Mouse (Mus musculus): ENCODE measurements around the gene Fuca1.
"Not testable (repeated sequence)": the region's sequence is repeated elsewhere in the genome, so short reads cannot be mapped to it uniquely, and the experiment has no call there.

The Fuca1 gene

DNA sequence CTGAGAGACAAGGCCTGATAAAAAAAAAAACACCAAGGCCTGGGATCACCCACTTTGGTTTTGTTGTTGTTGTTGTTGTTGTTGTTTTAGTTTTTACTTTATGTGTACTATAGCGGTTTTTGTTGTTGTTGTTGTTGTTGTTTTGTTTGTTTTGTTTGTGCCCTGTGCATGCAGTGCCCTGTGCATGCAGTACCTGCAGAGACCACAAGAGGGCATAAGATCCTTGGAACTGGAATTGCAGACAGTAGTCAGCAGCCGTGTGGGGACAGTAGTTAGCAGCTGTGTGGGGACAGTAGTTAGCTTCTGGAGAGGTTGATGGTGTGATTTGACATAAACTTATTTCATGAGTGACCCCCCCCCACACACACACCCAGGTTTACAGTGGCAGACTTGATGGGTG, 33.7 kb downstream of the Fuca1 start:
- peak; percentile 48 for DNase-seq

DNA sequence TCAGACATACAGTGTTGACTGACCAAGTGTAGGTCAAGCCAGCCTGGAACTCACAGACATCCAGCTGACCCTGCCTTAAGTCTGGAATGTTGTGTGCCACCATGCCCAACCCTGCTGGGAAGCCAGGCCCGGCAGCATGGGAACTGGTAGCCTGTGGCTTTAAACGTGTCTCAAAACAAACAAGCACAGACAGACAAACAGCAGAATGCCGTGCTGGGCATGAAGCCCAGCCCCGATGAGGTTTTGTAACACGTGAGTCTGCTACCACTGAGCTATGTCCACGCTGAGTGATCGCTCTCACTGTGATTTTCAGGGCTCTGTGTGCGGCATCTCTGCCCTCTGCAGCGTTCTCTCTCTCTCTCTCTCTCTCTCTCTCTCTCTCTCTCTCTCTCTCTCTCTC, 35.4 kb downstream of the Fuca1 start:
- DNase-seq: no peak

DNA sequence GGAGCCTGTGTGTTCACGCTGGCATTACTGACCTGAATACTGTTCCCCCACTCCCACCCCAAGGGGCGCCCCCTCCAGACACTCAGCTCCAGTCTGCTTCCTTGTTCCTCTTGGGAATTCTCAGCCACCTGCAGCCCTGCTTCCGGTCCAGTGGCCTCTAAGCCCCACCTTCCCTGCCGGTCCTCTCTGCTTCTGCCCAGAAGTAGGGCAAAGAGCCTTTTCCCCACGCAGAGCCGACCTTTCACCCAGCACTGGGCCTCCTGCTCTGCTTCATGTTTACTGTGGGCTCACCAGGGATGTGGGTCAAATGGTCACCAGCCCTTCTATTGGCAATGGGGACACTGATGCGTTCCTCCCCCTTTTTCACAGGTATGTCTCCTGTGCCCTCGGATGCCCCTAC, 37.8 kb downstream of the Fuca1 start:
- peak; percentile 90 for DNase-seq

DNA sequence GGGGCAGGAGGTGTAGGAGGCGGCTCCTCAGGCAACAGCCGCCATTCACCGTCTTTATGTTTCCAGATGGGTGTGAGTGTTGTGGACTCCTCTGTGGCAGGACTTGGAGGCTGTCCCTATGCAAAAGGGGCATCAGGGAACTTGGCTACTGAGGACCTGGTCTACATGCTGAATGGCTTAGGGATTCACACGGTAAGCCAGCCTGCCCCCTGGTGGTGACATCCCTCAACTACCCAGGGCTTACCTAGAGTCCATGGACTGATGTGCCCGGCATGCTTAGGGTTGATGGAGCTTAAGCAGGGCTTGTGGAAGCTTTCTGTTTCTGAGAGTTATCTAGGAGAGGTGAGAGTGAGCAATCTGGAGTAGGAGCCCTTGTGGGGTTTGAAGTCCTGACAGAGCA, 40.2 kb downstream of the Fuca1 start:
- peak; percentile 74 for DNase-seq

DNA sequence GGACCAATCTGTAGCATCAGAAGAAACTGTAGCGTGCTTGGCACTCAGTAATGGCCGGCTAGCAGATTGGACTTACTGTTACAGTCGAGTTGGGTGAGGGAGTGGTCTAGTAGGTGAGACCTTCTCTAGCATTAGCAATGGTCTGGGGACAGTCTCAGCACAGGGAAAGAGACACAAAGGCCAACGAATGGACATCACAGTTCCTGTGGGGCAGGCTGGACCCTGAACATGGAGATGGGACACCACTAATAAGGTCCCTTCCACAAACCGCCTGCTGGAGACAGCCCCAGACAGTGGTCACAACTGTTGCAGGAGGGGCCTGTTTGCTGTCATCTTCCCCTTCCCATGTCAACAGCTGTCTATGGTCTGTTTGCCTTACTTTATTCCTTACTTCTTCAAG, 41.2 kb downstream of the Fuca1 start:
- peak; percentile 22 for DNase-seq

DNA sequence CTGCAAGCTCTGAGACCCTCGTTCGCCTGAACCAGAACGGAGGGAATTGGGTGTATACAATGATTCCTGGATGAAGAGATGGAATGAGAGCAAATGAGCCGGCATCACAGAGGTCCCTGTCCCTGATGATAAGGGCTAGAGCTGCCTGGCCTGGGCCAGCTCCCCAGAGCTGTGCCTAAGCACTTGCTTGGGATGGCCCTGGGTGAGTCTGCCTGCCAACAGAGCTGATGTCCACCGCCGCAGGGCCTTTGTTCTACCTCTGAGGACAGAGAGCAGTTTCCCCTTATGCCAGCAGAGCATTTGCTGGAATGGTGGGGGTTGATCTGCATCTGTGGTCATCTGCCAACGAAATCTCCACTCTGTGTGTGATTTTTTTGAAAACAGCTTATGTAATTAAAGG, 41.7 kb downstream of the Fuca1 start:
- DNase-seq: no peak

DNA sequence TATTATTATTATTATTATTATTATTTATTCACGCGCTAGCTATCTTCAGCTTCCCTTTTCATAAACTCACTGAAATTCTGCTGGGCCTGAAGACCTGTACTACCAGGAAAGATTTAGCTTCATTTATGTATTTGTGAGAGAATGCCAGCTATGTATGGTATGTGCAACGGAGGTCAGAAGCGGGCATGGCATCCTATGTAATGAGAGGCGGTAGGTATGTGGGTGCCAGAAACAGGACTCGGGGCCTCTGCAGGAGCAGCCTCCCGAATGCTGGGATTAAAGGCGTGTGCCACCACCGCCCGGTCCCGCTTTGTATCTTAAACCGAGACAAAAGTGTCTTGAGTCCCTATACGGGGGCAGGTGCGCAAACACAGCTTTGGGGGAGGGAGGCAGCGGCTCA, 42.4 kb downstream of the Fuca1 start:
- no peak for DNase-seq

DNA sequence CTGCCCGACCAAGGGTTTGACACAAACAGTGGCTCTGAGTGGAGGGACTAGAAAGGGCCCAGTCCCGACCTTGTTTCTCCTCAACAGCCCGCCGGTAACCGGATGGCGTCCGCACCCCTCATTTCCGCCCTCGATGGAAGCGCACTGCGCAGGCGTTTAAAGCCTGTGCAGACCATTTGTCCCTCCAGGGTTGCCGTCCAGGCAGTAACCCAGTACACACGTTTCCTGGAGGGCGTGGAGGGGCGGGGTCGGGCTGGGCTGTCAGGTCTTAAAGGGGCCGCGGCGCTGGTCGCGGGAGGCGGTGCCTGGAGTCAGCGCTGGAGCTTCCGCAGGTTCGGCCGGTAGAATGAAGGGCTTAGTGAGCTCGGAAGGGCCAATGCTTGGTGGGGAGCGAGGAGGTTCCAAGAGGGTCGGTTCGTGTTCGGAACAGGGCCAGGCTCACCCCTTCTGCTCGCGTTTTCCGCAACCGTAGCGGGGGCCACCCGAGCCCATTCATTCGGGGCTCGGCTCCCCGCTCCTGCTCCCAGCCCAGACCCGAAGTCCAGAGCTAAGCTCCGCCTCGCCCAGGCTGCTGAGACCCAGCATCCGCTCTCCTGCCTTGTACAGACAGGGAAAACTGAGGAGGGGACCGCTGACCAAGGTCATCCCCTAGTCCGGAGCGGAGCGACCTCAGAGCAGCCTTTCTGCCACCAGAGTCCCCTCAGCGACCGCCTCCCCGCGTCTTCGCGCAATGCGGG, 43.1 kb downstream of the Fuca1 start, which contains the start of gene Gale:
Gene Gale, plus strand, starts transcription at position 271 of the 737 bp plus-strand sequence.
- DNase-seq: peak; percentile 93

DNA sequence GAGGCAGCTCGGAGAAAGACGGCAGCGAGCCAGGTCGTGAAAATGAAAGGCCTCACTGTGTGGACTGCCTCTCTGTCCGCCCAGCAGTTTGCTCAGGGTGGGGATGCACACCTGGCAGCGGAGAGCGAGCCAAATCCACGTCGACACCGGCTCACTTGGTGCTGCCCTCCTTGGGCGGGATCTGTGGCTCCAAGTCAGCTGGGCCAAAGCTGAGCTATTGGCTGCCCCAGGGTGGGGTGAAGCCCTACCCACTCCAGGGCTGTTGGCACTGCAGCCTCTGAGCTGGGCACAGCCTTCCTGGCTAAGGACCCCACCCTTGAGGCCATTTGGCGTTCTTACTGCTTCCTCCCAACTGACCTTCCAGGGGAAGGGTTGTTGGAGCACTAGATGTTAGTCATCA, 43.9 kb downstream of the Fuca1 start:
- DNase-seq: peak; percentile 87

DNA sequence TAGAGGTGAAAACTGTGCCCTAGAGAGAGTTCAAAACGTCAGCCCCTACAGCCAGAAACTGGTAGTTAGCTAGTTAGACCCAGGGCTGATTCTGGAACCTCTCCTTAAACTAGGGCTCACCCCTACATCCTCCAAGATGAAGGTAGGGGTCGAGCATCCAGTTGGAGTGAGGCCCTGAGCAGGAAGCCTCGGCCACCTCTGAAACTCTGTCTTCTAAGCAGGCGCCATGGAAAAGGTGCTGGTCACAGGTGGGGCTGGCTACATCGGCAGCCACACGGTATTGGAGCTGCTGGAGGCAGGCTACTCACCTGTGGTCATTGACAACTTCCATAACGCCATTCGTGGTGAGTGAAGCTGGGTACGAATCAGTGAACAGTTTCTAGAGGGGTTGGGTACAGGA, 44.6 kb downstream of the Fuca1 start:
- DNase-seq: no peak

DNA sequence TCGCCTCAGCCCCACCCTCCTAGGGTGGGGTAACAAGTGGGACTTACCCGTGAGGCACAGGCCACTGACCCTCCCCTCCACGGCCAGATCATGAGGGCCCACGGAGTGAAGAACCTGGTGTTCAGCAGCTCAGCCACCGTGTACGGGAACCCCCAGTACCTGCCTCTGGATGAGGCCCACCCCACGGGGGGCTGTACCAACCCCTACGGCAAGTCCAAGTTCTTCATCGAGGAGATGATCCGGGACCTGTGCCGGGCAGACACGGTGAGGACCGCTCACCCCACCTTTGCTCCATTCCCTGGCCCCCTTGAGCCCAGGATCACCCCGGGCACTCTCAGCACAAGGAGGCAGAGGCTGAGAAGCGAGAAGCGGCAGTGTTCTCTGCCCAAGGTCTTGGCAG, 45.7 kb downstream of the Fuca1 start:
- no peak for DNase-seq

DNA sequence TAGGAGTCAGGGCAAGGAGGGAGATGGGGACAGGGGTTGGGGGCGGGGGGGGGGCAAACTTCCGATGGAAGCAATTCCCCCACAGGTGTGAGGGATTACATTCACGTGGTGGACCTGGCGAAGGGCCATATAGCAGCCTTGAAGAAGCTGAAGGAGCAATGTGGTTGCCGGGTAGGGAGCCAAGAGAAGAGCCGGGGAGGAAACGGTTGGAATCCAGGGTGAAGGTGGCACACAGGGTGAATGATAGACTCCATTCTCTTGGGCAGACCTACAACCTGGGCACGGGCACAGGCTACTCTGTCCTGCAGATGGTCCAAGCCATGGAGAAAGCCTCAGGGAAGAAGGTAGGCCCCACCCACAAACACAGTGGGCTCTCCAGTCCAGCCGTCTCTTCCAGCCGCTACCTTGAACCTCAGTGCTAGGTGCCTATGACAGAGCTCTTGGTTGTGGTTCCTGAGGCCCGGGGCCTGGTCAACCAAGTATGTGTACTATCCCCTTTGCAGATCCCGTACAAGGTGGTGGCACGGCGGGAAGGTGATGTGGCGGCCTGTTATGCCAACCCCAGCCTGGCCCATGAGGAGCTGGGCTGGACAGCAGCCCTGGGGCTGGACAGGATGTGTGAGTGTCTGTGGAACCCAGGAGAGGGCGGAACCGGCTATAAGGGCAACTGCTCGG, 46.7 kb downstream of the Fuca1 start:
- no peak for DNase-seq

DNA sequence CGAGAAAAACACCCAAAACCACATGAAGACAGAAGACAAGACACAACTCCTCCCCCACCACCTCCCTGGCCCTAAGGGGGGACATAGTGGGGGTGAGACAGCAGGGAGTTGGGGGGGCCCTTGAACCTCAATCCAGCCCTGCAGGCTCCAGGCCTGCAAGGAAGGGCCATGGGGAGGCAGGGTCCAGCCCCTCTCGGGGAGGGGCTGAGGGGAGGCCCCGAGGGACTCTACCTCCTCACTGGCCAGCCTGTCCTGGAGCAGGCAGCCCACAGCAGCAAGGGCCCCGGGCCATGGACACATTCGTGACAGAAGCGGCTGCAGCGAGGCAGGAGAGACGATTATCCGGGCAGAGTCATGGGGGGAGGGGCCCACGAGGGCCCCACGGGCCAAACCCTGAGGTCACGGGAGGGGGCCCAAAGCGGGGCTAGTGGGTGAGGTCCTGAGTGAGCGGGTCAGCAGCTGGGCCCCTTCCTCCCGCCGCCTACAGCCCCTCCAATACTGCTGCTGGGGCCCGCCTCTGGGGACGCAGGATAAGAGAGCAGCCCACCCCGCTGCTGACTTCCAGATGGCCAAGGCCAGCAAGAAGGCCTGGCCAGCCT, 47.8 kb downstream of the Fuca1 start:
- no peak for DNase-seq

DNA sequence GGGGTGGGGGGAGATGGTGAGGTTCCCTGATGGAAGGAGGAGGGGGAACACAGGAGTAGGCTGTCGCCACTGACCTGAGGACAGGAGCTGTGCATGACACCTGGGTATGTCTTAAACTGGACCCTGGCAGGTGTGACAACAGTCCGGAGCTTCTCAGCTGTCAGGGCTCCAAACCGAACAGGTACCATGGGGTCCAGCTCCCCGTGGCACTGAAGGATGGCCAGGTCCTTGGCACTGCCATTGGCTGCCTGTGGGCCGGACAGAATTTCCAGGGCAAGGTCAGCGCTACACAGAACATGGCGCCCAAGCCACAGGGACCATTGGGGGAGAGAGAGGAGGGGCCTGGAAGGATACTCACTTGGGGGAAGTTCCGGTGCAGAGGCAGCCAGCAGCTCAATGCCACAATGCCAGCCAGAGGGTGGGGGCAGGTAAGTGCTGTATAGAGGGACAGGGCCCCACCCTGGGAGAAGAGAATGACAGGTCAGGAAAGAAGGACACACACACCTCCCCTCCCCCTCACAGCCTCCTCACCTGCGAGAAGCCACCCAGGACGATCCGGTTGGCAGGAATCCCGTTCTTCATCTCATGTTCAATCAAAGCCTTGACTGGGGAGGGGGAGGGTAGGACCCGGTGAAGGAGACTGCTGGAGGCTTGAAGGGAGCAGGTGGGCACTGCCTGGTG, 48.7 kb downstream of the Fuca1 start:
- no peak for DNase-seq

DNA sequence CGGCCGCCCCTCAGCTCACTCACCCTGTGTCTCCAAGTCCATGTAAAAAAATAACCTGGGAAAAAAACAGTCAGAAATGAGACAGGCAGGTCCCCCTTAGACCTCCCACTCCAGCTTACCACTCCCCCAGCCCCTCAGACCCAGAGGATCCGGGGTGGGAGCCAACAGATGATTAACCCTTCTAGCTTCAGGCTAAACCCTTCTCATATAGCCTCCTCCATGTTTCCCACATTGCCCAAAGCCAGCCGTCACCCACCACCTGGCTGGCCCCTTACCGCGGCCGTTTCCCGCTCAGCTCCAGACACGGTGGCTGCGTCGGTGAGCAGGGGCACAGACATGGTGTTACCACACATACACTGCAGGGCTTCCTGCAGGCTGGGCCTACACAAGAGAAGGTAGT, 50.0 kb downstream of the Fuca1 start:
- no peak for DNase-seq

DNA sequence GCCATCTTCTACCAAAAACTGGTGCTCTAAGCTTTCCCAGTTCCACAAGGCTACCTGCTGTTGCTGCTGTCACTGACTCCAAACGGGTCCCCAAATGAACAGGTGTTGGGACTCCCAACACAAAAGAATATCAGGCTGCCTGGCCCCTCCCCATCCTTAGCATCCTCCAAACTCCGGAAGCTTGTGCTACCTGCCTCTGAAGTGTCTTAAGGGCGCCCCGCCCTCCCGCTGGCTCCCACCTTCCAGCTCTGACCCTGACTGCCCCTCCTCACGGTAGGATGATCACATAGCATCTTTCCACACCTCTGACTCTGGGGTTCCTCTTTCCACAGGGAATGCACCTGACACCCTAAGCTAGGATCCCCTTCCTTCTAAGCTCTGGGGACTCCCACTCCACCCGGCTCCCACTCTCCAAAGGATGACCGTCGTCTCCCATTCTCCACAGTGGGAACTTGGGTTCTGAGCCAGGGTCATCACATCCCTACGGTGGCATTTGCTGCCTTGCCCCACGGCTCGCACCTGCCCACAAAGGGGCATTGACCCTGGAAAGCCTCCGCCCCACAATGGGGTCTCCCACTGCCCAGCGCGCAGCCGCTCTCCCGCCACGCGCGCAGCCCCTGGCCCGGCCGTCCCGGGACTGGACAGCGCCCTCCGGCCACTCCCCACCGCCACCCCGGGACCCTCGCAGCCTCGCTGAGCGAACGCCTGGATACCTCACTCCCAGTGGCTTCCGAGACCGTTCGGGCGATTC, 51.4 kb downstream of the Fuca1 start:
- no peak for DNase-seq

DNA sequence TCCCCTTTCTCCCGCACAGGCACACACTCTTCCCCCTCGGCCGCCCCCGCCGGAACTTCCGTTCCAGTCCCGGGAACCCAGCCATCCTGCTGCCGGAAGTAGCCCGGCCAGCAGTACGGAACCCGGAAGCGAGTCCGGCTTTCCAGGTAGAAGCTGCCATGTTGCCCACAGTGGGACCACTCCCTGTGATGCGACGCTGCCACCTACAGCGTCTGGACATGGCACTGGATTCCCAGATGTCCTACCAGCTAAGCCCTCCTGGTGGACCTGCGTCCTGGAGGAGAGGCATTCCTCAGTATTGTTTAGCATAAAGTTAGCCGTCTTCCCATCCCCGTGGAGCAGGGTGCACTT, 52.0 kb downstream of the Fuca1 start, which contains the start of gene Lypla2:
Gene Lypla2, minus strand, starts transcription at position 71 of the 351 bp plus-strand sequence.
- DNase-seq: peak; percentile 83

DNA sequence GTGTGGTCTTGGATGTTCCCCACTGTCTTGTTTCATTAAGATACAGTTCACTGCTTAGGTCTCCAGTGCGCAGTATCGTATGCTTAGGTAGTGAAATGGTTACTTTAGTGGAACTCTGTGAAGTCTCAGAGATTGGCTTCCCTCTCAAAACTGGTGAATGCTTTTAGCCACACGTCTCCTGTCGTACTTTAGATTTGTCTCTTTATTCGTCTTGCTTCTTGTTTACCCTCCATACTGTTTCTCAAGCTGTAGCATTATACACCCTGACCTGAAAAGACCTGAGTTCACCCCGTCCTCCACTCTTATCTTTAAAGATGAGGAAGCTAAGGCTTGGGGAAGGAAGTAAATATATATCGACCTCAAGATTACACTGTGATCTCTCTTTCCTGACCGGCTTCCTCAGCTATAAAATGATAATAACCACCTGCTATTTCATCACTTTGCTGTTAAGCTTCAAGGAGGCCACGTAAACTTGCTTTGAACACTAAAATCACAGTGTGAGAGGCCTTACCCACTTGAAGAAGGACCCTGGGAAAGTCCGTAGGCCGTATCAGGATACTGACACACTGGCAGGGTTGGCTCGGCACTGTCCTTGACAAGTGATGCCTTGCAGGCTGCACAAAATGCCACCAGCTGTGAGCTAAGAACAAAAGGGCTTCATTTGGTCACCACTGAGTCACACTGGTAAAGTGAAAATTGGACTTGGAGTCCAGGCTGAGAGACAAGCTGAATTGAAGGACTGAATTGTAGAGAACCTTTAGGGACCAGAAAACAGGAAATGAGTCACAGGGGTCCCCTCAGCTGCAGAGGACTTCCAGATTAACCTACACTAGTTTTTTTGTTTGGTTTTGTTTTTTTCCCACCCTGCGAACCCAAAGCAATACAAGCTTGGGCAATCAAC, 52.6 kb downstream of the Fuca1 start:
- no peak for DNase-seq

DNA sequence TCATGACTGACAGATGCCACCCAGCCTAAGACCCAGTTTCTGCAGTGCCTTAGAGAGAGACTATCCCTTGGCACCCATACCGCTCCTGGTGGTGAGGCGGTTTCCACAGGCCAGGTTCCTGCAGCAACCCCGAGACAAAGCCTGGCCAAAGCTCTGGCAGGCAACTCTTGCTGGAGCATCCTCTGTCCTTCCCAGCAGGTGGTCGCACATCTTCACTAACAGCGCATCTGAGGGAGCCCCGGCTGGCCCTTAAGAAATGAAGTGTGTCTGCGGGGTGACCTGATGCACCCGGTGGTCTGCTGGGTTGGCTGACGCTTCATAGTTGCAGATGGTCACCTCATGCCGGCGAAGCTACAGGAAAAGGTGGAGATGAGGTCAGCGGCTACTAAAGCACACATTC, 55.6 kb downstream of the Fuca1 start:
- DNase-seq: no peak

DNA sequence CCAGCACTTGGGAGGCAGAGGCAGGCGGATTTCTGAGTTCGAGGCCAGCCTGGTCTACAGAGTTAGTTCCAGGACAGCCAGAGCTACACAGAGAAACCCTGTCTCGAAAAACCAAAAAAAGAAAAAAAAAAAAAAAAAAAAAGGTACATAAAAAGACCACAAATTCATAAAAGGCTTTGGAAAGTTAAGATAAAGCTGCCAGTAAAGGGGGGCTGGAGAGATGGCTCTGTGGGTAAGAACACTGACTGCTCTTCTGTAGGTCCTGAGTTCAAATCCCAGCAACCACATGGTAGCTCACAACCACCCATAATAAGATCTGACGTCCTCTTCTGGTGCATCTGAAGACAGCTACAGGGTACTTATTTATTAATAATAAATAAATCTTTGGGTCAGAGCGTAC, 59.7 kb downstream of the Fuca1 start:
- not testable (repeated sequence) for DNase-seq

DNA sequence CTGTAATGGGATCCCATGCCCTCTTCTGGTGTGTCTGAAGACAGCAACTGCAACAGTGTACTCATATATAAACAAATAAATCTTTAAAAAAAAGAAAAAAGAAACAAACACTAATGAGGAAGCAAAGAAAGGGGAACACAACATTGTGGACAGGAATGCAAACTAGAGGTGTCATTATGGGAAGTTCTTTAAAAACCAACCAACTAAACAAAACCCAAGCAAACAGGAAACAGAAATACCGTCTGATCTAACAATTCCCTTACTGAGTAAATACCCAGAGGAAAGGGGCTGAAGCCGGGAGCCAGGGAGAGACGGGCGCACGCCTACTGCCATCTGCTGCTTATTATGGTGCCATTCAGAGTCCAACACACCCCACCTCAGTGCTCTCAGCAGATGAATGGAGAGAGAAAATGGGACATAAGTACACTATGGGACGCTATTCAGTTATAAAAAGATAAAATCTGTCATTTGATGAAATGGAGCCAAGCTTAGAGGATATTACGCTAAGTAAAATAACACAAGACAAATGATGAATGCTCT, 61.1 kb downstream of the Fuca1 start:
- no peak for DNase-seq

DNA sequence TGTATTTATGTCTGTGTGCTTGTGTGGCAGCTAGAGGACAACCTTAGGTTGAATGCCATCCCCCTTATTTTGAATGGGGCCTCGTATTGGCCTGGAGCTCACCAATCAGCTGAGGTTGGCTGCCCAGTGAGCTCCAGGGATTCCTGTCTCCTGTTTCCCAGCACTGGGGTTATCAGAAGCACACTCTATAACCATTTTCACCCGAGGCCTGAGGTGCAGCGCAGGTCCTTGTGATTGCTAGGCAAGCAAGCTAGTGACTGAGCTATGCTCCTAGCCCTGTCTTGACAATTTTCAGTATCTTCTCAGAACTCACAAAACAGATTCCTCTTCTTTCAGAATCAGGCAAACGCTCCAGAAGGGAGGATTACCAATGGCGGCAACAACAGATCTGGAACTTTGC, 64.0 kb downstream of the Fuca1 start:
- no peak for DNase-seq
